Mouse (Mus musculus) spleen, adult 2 months (tissue): Measurements from ENCODE around the gene Tmem102.

ENCODE experiments used
- CTCF ChIP-seq: fragments of 200-500 bp; IDR thresholded peaks from 2 replicates; pipeline ENCODE4 v1.5.1; 2011; ENCODE audit warnings: mild to moderate bottlenecking, inconsistent platforms; ENCODE audit not compliant: insufficient read depth, insufficient read length, insufficient replicate concordance; ENCODE audit errors: extremely low read depth
- POLR2A ChIP-seq: fragments of 200-500 bp; IDR thresholded peaks from 2 replicates; pipeline ENCODE4 v1.6.1; 2011; ENCODE audit warnings: low read depth, low read length, inconsistent platforms

GRCm38 (mm10) chr11:69758090-69758456, 47.4 kb downstream of the Tmem102 start:
- TF ChIP-seq POLR2A (no peak), CTCF (no peak)
